Mouse (Mus musculus) cerebellum, adult 9-10 months (tissue): Measurements from ENCODE around the gene Rab3a.

Experiments
- DNase-seq: peaks from one replicate; pipeline ENCODE4 v3.0.0; 2022

Gene Rab3a

DNA sequence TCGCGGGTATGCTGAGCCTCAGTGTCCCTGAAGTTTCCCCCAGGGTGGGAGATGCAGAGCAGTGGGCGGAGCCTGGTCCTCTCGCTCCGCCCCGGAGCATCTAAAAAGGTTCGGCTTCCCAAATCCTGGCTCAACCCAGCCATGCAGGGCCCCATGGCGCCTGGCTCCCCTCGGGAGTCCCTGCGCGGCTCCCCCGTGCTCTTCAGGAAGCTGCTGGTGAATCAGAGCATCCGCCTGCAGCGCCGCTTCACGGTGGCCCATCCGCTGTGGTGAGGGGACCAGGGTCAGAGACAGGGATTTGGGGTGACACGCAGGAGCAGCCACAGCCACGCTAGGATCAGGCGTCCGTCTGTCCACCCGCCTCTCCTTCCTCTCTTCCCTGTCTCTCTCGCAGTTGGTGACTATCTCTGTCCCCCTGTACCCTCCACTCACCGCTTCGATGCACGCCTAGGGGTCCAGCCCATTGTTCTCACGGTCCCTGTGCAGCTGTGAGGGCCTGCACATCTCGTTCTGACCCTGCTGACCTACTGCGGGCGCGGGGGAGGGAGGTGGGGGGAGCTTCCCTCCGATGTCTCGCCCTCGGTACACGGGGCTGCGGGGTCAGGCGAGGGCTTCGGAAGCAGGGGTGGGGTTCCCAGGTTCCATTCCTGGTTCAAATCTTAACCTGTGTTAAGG lies 11.4 kb upstream of the Rab3a start:
- DNase-seq = no peak

GRCm38 (mm10) chr8:70743656-70744590 lies 10.6 kb upstream of the Rab3a start:
- peak; percentile 46 for DNase-seq

DNA sequence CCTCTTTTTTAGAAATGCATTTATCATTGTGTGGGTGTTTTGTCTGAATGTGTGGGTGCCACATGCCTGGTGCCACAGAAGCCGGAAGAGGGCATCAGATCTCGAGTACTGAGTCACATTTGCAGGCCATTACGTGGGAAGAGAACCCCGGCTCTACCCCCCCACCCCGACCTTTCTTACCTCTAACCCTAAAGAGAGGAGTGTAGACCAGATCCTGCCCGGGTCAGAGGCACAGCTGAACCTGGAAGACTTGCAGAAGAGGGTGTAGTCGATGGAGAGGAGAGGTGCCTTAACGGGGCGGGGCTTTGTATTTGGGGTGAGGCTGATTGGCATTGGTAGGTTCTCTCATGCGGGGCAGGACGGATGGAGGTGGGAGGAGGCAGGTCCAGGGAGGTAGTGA lies 9.7 kb upstream of the Rab3a start:
- DNase-seq = peak; percentile 10

DNA sequence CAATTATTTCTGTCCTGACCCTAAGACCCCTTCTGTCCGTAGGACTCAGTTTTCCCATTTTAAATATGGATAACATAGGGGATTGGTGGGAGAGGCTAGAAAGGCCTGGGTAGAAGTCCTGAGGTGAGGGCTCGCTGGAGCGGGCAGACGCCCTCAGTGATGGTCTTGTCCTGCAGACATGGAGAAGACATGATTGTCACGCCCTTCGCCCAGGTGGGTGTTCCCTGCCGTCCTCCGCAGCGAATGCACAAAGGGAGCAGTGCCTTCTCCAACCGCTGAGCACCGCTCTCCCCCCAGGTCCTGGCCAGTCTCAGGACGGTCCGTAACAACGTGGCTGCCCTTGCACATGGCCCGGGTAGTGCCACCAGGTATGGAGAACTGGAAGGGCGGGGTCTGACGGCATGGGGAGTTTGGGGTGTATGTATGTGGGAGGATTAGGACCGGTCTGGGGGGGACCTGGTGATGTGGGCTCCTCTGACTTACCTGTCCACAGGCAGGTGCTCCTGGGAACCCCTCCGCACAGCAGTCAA lies 8.7 kb upstream of the Rab3a start:
- no peak for DNase-seq

- DNase-seq = no peak
These were observed 7.8 kb upstream of the Rab3a start for GRCm38 (mm10) chr8:70746676-70747075.

- DNase-seq = no peak
These were observed 7.1 kb upstream of the Rab3a start for GRCm38 (mm10) chr8:70747211-70747890.

GRCm38 (mm10) chr8:70748246-70749096 lies 6.0 kb upstream of the Rab3a start:
- DNase-seq = no peak

GRCm38 (mm10) chr8:70749097-70749674 lies 5.3 kb upstream of the Rab3a start:
- DNase-seq = no peak

DNA sequence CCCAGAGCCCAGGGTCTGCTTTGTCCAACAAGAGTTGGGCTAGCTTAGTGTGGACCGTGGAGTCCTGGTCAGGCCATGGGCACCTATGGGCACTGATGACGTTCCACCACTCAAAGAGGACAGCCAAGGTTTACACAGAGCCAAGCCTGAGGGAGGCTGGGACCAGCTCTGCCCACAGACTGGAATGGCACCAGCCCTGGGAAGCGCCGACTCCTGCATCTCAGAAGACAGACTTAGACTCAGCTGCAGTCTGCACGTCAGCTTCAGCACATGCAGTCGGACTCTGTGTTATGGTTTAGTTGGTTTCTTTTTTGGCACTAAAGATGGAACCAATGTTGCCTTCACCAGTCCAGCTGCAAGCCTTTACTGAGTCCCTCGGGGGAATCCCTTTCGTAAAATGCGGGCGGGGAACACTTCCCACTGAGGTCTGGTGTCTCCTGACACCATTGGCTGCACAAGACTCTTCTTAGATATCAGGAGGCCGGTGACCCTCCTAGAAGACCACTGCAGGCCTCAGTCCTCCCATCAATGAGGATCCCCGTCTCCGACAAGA lies 4.3 kb upstream of the Rab3a start:
- no peak for DNase-seq

DNA sequence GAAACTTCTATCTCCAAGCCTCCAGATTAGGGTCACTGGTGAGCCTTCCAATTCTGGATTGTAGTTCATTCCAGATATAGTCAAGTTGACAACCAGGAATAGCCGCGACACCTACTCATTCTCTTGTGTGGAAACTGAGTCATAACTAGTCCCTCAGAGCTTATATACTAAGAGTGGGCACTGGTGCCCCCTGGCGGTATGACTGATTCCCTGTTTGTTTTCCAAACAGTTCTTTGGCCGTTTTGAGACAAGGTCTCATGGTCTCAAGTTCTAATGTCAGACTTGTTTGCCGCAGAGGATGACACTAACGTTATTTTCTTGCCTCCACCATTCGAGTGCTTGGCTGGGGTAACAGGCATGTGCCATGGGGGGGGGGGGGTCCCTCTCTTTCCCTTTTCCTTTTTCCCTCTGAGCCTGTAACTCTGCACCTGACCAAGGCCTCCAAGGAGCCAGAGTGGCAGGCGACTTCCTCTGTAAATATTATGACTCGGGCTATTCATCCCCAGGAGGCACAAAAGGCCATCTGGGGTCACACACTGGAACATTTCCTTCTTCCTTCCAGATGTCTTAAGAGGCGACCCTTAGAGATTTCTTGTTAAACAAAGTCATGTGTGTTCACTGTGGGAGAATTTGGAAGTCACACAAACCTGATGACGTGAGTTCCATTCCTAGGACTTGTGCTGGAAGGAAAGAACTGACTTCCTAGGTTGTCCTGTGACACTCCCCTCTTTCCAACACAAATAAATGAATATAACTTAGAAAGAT lies 2.3 kb upstream of the Rab3a start:
- peak; percentile 81 for DNase-seq

GRCm38 (mm10) chr8:70753151-70753550 lies 1.3 kb upstream of the Rab3a start:
- DNase-seq = peak; percentile 72

- peak; percentile 89 for DNase-seq
These were observed 587 bp downstream of the Rab3a start for GRCm38 (mm10) chr8:70754871-70755660.

- no peak for DNase-seq
These were observed 1.4 kb downstream of the Rab3a start for GRCm38 (mm10) chr8:70755661-70756475.

DNA sequence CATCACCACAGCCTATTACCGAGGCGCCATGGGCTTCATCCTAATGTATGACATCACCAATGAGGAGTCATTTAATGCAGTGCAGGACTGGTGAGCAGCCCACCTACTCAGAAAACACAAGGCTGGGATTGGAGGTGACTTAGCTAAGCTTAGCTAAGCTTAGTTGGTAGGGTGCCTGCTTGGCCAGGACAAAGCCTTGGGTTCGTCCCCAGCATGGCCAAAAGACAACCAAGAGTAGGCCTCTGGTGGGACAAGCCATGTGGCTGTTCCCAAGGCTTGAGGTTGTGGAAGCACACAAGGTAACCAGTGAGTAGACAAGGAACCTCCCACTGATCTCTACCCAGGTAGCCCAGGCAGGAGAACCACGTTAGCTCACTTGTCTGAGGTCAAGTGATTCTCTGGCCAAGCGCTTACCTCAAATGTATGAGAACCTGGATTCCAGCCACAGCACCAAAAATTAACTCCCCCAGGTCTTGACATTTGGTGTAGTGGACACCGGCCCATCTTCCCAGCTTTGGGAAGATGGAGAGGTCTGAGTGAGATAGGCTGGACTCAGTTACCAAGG lies 2.1 kb downstream of the Rab3a start:
- DNase-seq = peak; percentile 55

GRCm38 (mm10) chr8:70757523-70758307 lies 3.2 kb downstream of the Rab3a start:
- DNase-seq = peak; percentile 65

DNA sequence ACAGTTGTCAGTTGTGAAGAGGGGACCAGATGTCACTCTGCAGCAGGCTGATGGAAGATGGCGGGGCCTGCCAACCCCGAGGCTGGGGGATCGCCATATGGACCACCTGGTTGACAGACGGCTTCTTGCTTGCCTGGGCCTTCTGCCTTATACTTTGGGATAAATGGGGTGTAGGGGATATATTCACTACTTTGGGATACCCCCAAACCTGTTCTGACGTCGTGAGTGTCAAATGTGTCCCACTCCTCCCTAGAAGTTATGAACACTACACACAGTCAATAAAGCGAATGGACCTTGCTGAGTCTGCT lies 3.8 kb downstream of the Rab3a start:
- peak; percentile 60 for DNase-seq

DNA sequence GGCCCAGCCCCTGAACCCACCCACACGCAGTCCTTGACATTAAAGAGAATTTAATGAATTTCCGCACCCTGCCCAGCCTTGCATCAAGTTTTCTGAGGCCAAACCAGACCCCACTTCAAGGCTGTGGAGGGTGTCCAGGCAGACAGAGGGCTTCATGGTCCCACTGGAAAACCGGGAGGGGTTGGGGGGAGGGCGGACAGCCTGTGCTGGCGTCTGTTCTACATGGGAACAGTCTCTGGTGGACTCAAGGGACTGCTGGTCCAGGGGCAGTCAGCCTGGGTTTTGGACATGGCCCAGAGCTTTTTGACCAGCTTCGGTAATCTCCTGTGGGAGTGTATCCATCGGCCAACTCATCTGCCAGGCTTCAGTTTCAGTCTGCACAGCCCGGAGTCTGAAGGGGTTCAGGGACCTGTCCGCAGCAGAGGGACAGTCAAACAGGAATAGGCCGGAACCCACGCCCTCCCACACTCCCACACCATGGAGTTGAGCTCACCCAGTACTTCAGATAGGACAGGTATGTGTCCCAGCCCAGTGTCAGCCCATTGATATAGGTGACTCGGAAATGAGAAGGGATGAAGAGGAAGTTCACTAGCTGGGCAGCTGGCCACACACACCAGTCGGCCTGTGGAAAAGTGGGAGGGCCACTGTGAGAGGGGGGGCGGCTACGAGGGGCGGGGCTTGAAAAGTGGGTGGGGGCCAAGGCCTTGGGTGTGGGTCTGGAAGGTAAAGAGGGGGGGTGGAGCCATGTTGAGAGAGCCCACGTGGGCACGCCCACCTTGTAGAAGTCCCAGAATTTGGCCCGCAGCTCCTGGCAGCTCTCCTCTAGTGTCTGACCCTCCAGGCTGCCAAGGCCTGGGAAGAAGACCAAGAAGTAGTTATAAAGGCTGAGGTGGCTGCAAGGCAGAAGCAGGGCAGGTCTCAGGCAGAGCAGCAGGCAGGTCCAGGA lies 4.4 kb downstream of the Rab3a start:
- DNase-seq = peak; percentile 68
